Comparison of ENCODE assay signal across 26 mouse cellular contexts in genomic region chr3:57541205-57541604, GRCm38 (mm10). TPM values are rescaled to one million over a fixed set of nuclear protein-coding genes. Genes with fewer than 3 reads are reported as not detected.
DNase-seq lines count a peak whose midpoint lies in the region; ATAC-seq and TF ChIP-seq lines count a peak whose summit lies in the region.
"Had no signal": no experiment of that assay in that cellular context is flagged by ENCODE, and none has a peak within 500 bp of the region (broad histone marks: within the 10 kb centered on the region; RNA-seq: fewer than 3 reads in every experiment).

No protein-coding gene starts in this region.

- intact Hi-C loops in gastrocnemius, adult 2 months (cut with DNase I) = no loop called here
- intact Hi-C loops in heart, postnatal 36 days (cut with DNase I) = loop anchor here (5.0 kb wide), 1 partner anchor 34 kb away; no protein-coding TSS in a partner anchor

- H3K4me2 ChIP-seq in heart, embryonic 15.5 days = no peak overlapping the region
- no peak overlapping the region for H3K4me2 ChIP-seq in limb, embryonic 14.5 days (replicated peaks; ENCODE audit: low read depth, low read length, severe bottlenecking)
- H3K4me2 ChIP-seq: embryonic facial prominence, embryonic 15.5 days; hindbrain, embryonic 13.5 days; limb, embryonic 12.5 days; liver, embryonic 15.5 days; midbrain, embryonic 11.5 days; stomach, embryonic 15.5 days had no signal

- 59% methylated on average over 7 of the region's 7 CpGs for WGBS in heart, embryonic 15.5 days
- WGBS in limb, embryonic 14.5 days = 73% methylated on average over 7 of the region's 7 CpGs
- WGBS in limb, embryonic 10.5 days = 89% methylated on average over 7 of the region's 7 CpGs
- 27% methylated on average over 7 of the region's 7 CpGs for WGBS in lung, adult 2 months

- ATAC-seq in heart, embryonic 15.5 days (replicated peaks; ENCODE audit: insufficient number of reproducible peaks, insufficient read depth, low FRiP score, low read depth) = no peak
- ATAC-seq in limb, embryonic 14.5 days (ENCODE audit: low FRiP score, low read depth) = no peak
- ATAC-seq: forebrain, embryonic 14.5 days had no signal

- no peaks in the 10 kb centered on the region for H3K9me3 ChIP-seq in heart, embryonic 15.5 days (replicated peaks)
- H3K9me3 ChIP-seq in limb, embryonic 14.5 days (ENCODE audit: control insufficient read depth, low read length) = no peaks in the 10 kb centered on the region
- no peaks in the 10 kb centered on the region for H3K9me3 ChIP-seq in limb, embryonic 10.5 days (replicated peaks)
- H3K9me3 ChIP-seq: embryonic facial prominence, embryonic 15.5 days; hindbrain, embryonic 13.5 days; limb, embryonic 12.5 days; liver, embryonic 15.5 days; stomach, embryonic 15.5 days had no signal

- peaks cover 4% of the 10 kb centered on the region for H3K4me1 ChIP-seq in heart, embryonic 15.5 days (replicated peaks)
- peaks cover 7% of the 10 kb centered on the region for H3K4me1 ChIP-seq in limb, embryonic 14.5 days (ENCODE audit: control insufficient read depth, insufficient read depth, low read length)
- H3K4me1 ChIP-seq in limb, embryonic 10.5 days = peaks cover 1% of the 10 kb centered on the region
- H3K4me1 ChIP-seq in lung, adult 2 months (ENCODE audit: control insufficient read depth, insufficient read depth, low read length) = peaks cover 15% of the 10 kb centered on the region
- H3K4me1 ChIP-seq: hindbrain, embryonic 13.5 days; liver, embryonic 15.5 days; stomach, embryonic 15.5 days had no signal

- no peak overlapping the region for H3K9ac ChIP-seq in heart, embryonic 15.5 days
- no peak overlapping the region for H3K9ac ChIP-seq in limb, embryonic 14.5 days (ENCODE audit: low read depth, low read length, severe bottlenecking)
- H3K9ac ChIP-seq: embryonic facial prominence, embryonic 15.5 days; hindbrain, embryonic 13.5 days; limb, embryonic 12.5 days; liver, embryonic 15.5 days; stomach, embryonic 15.5 days had no signal

- peak overlapping the region; percentile 70 for H3K27ac ChIP-seq in gastrocnemius, adult 2 months
- H3K27ac ChIP-seq in heart, embryonic 15.5 days = peak overlapping the region; percentile 41
- peak overlapping the region; percentile 52; the same call in 1 of the 2 replicates for H3K27ac ChIP-seq in limb, embryonic 14.5 days (replicated peaks; ENCODE audit: low read depth, low read length)
- H3K27ac ChIP-seq in limb, embryonic 10.5 days = no peak overlapping the region
- H3K27ac ChIP-seq: embryonic facial prominence, embryonic 15.5 days; hindbrain, embryonic 13.5 days; limb, embryonic 12.5 days; liver, embryonic 15.5 days; stomach, embryonic 15.5 days had no signal

- no peaks in the 10 kb centered on the region for H3K27me3 ChIP-seq in heart, embryonic 15.5 days
- no peaks in the 10 kb centered on the region for H3K27me3 ChIP-seq in limb, embryonic 14.5 days (ENCODE audit: control insufficient read depth, insufficient read depth, low read length)
- H3K27me3 ChIP-seq in limb, embryonic 10.5 days (ENCODE audit: low read depth, poor library complexity, severe bottlenecking) = no peaks in the 10 kb centered on the region
- H3K27me3 ChIP-seq: embryonic facial prominence, embryonic 15.5 days; hindbrain, embryonic 13.5 days; limb, embryonic 12.5 days; liver, embryonic 15.5 days; stomach, embryonic 15.5 days had no signal

- TF ChIP-seq CTCF in gastrocnemius, adult 2 months (IDR thresholded peaks at IDR 0.05) = no peak
- TF ChIP-seq CTCF in lung, adult 2 months (IDR thresholded peaks at IDR 0.05; ENCODE audit: insufficient read depth, low read length) = no peak

- no peak for TF ChIP-seq POLR2A in limb, embryonic 14.5 days (IDR thresholded peaks at IDR 0.05; ENCODE audit: borderline replicate concordance, extremely low read depth, insufficient read depth, insufficient read length)
- TF ChIP-seq POLR2A in lung, adult 2 months (IDR thresholded peaks at IDR 0.05; ENCODE audit: borderline replicate concordance, extremely low read depth, low read depth, low read length) = no peak

- peak overlapping the region; percentile 36 for H3K4me3 ChIP-seq in gastrocnemius, adult 2 months
- H3K4me3 ChIP-seq in heart, embryonic 15.5 days = no peak overlapping the region
- no peak overlapping the region for H3K4me3 ChIP-seq in limb, embryonic 14.5 days (replicated peaks; ENCODE audit: low read length)
- no peak overlapping the region for H3K4me3 ChIP-seq in limb, embryonic 10.5 days
- H3K4me3 ChIP-seq in lung, adult 2 months (replicated peaks; ENCODE audit: extremely low read depth, low read depth, low read length) = no peak overlapping the region
- H3K4me3 ChIP-seq: embryonic facial prominence, embryonic 15.5 days; hindbrain, embryonic 13.5 days; limb, embryonic 12.5 days; liver, embryonic 15.5 days; stomach, embryonic 15.5 days had no signal

- no peak for DNase-seq in gastrocnemius, adult 2 months
- DNase-seq in gastrocnemius, postnatal 25 days = no peak
- DNase-seq in heart, postnatal 36 days = no peak
- DNase-seq in limb, embryonic 14.5 days (ENCODE audit: low spot score) = no peak
- no peak for DNase-seq in limb, embryonic 10.5 days (ENCODE audit: low spot score)
- DNase-seq in lung, postnatal 10 days = peak; percentile 41
- DNase-seq in lung, adult 2 months = no peak
- DNase-seq: adrenal gland, postnatal 10 days; cerebellum, adult 2 months; cerebellum, postnatal 25 days; gastrocnemius, postnatal 10 days; kidney, adult 11 months; kidney, postnatal 10 days; layer of hippocampus, postnatal 36 days; right cerebral cortex, adult 18-20 months; right cerebral cortex, postnatal 4 days; thymus, postnatal 25 days had no signal

- no peaks in the 10 kb centered on the region for H3K36me3 ChIP-seq in heart, embryonic 15.5 days
- H3K36me3 ChIP-seq in limb, embryonic 14.5 days (ENCODE audit: control insufficient read depth, insufficient read depth, low read length) = no peaks in the 10 kb centered on the region
- H3K36me3 ChIP-seq in limb, embryonic 10.5 days = no peaks in the 10 kb centered on the region
- H3K36me3 ChIP-seq: embryonic facial prominence, embryonic 15.5 days; hindbrain, embryonic 13.5 days; limb, embryonic 12.5 days; liver, embryonic 15.5 days; stomach, embryonic 15.5 days had no signal

RNA-seq across cellular contexts. Expression of gene Wwtr1, which starts 34.5 kb away (rescaled TPM):
- total RNA-seq in gastrocnemius, adult 2 months (2021) = 10 to 100 TPM; 22.4 to 31.7 TPM
- total RNA-seq in gastrocnemius, postnatal 25 days (2021) = 10 to 100 TPM; 28.3 to 33.1 TPM
- polyA plus RNA-seq in heart, embryonic 15.5 days (2015; fragmentation: Nextera tagmentation; extraction: Ambion mirVana) = 18.2 and 18.6 TPM in 2 replicates
- total RNA-seq in heart, postnatal 36 days (2021) = 10 to 100 TPM; 56.3 to 58.3 TPM
- 54.2 and 57.9 TPM in 2 replicates for polyA plus RNA-seq in limb, embryonic 14.5 days (2012; rRNA removed)
- 34.5 and 34.6 TPM in 2 replicates for polyA plus RNA-seq in limb, embryonic 14.5 days (2014; fragmentation: Nextera tagmentation; extraction: Ambion mirVana)
- 8.3 and 10.7 TPM in 2 replicates for polyA plus RNA-seq in limb, embryonic 10.5 days (2016; fragmentation: Nextera tagmentation; extraction: Ambion mirVana)
- 55.7 and 58.7 TPM in 2 replicates for polyA plus RNA-seq in lung, adult 2 months (2012; rRNA removed)
- total RNA-seq: megakaryocyte progenitor cell, adult 5-6 weeks had no signal
